Mouse (Mus musculus): ENCODE data around the gene Zfp219. TPM values are rescaled to one million over a fixed set of nuclear protein-coding genes. Genes with fewer than 3 reads are reported as not detected.

The Zfp219 gene
- polyA plus RNA-seq, 1 experiment from 2014 or later = 43.3 TPM

GRCm38 (mm10) chr14:52016625-52017405 lies 3.7 kb downstream of the Zfp219 start:
- Histone ChIP-seq H3K4me3 (no peak overlapping the region), H3K4me1 (peaks cover 56% of the 10 kb centered on the region), H3K9ac (replicated peaks) (no peak overlapping the region), H3K4me2 (replicated peaks) (no peak overlapping the region), H3K27me3 (no peaks in the 10 kb centered on the region), H3K36me3 (no peaks in the 10 kb centered on the region), H3K27ac (replicated peaks) (no peak overlapping the region), H3K9me3 (no peaks in the 10 kb centered on the region)
- WGBS = 69% methylated on average over 13 of the region's 13 CpGs
- ATAC-seq (replicated peaks) = no peak

DNA sequence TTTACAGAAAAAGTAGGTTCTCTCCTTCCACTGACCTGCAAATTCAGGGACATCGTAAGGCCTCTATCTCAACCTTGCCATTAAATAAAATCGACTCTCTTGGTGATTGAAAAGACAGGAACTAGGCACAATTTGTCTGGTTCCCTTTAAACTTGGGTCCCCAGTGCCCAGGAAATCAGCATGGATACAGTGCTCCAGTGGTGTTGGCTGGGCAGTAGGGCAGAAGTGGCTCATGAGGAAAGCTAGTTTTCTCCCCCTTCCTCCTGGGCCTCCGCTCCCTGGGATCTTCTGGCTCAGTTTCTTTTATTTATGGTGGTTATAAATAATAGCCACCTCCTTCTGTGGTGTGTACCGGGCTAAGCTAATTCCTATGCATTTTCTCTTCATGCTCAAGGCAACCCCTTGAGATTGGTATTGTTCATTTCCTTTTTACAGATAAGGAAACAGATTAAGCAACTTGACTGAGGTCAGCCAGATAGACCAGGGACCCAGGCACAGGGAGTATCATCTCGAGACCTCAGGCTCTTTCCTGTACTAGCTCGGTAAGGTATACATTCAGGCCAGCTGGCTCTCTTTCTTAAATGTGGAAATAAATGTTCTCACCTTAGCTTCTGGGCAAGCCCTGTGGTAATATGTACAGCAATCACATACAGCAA lies 5.0 kb downstream of the Zfp219 start, which contains the start of gene Tmem253:
Gene Tmem253 (plus strand): TSS at position 214 of the 656 bp plus-strand sequence.
- peak within 1 kb of the TSS; percentile 46 for H3K4me2 ChIP-seq (replicated peaks)
- no peaks in the 10 kb centered on the region for H3K36me3 ChIP-seq
- ATAC-seq (replicated peaks) = no peak
- H3K9me3 ChIP-seq = no peaks in the 10 kb centered on the region
- WGBS = 28% methylated on average over 6 of the region's 6 CpGs
- peak within 1 kb of the TSS; percentile 95 for H3K27ac ChIP-seq (replicated peaks)
- H3K9ac ChIP-seq (replicated peaks) = peak within 1 kb of the TSS; percentile 64
- no peaks in the 10 kb centered on the region for H3K27me3 ChIP-seq
- peak within 1 kb of the TSS; percentile 67 for H3K4me3 ChIP-seq
- H3K4me1 ChIP-seq = peaks cover 58% of the 10 kb centered on the region

DNA sequence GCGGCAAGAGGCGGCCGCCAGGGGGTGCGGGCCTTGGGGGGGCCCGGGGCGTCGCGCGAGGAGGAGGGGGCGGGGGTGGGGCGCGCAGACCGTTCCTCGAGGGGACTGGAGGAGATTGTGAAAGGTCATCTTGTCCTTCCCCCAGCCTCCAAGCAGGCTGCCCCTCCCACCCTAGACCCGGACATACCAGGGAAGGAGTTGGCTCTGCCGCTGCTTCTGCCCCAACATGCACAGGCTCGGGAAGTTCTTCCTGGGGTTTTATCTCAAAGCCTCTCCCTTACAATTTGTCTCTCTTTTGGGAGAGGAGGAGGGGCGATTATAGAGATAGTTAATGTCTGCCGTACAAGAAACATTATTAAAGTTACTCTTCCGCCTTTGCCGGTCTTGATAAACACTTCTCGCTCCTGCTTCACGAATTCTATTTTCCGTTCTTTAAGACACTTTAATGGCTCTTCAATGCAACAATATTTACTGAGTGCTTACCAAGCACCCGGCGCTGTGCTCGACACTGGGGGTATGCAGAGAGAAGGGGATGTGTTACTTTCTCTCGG lies 5.7 kb downstream of the Zfp219 start:
- Histone ChIP-seq H3K36me3 (no peaks in the 10 kb centered on the region), H3K9ac (replicated peaks) (peak overlapping the region; percentile 64), H3K4me3 (peak overlapping the region; percentile 67), H3K4me2 (replicated peaks) (peak overlapping the region; percentile 46), H3K27me3 (no peaks in the 10 kb centered on the region), H3K4me1 (peaks cover 64% of the 10 kb centered on the region), H3K9me3 (no peaks in the 10 kb centered on the region), H3K27ac (replicated peaks) (peak overlapping the region; percentile 95)
- 1% methylated on average over 20 of the region's 28 CpGs for WGBS
- no peak for ATAC-seq (replicated peaks)

GRCm38 (mm10) chr14:52014271-52014760 lies 6.2 kb downstream of the Zfp219 start:
- Histone ChIP-seq H3K4me1 (peaks cover 69% of the 10 kb centered on the region), H3K4me3 (peak overlapping the region; percentile 67), H3K27ac (replicated peaks) (peak overlapping the region; percentile 95), H3K27me3 (no peaks in the 10 kb centered on the region), H3K36me3 (no peaks in the 10 kb centered on the region), H3K4me2 (replicated peaks) (peak overlapping the region; percentile 46), H3K9me3 (no peaks in the 10 kb centered on the region), H3K9ac (replicated peaks) (peak overlapping the region; percentile 64)
- ATAC-seq (replicated peaks) = no peak
- WGBS = 4% methylated on average over 17 of the region's 80 CpGs

DNA sequence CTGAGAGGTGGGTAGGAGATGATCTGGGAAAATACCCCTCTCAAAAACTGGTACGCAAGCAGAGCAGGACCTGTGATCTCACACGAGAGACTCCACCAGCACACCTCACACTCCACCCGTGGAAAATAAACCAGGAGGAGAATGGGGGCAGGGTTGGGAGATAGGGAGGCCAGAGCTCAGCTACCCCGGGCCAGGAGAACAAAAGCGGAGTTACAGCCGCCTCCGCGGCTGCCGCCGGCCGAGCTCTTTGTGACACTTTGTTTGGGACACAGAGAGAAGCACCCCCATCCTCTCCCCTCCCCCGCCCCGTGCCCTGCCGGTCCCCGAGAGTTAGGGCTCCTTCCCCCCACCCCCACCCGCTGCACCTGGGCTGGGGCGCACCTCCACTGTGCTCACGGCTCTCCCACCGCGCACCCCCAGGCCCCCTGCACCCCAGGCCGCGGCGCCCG lies 6.7 kb downstream of the Zfp219 start:
- peak overlapping the region; percentile 67 for H3K4me3 ChIP-seq
- H3K27ac ChIP-seq (replicated peaks) = peak overlapping the region; percentile 95
- under 1% methylated on average over 24 of the region's 24 CpGs for WGBS
- peak overlapping the region; percentile 46 for H3K4me2 ChIP-seq (replicated peaks)
- H3K9me3 ChIP-seq = no peaks in the 10 kb centered on the region
- peak overlapping the region; percentile 64 for H3K9ac ChIP-seq (replicated peaks)
- 0 out of 2 replicates have a peak, but pooled peaks have one; percentile 2 for ATAC-seq (replicated peaks)
- peaks cover 69% of the 10 kb centered on the region for H3K4me1 ChIP-seq
- no peaks in the 10 kb centered on the region for H3K27me3 ChIP-seq
- H3K36me3 ChIP-seq = peaks cover under 1% of the 10 kb centered on the region; the same call in 1 of the 2 replicates

DNA sequence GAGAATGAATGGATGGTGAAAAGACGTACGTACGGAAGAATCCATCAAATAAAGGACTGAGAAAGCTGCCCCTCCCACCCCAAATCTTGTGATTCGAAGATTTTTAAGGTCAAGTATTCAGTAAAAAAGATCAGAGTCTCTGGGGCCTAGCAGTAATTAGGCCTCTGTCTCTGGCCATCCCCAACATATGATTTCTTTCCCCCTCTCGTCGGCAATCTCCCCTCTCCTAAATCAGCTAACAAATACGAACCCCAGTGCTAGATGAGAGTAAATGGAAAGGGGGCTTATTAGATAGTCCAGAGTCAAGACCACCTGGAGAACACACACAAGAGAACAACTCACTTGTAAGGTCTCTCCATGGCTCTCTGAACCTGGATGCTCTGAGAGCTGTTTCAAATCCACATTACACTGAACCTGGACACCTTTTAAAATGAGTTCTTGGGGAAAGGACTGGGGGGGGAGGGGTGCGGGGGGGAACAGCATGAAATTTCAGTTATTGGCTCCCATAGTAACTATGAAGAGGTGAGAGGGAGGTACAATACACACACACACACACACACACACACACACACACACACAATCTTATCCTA lies 7.4 kb downstream of the Zfp219 start:
- Histone ChIP-seq H3K27me3 (no peaks in the 10 kb centered on the region), H3K4me1 (peaks cover 69% of the 10 kb centered on the region), H3K9ac (replicated peaks) (peak overlapping the region; percentile 64), H3K9me3 (no peaks in the 10 kb centered on the region), H3K4me3 (peak overlapping the region; percentile 67), H3K4me2 (replicated peaks) (peak overlapping the region; percentile 46), H3K36me3 (peaks cover 7% of the 10 kb centered on the region; the same call in 1 of the 2 replicates), H3K27ac (replicated peaks) (peak overlapping the region; percentile 95)
- WGBS = 6% methylated on average over 8 of the region's 8 CpGs
- ATAC-seq (replicated peaks) = no peak

- peak overlapping the region; percentile 95 for H3K27ac ChIP-seq (replicated peaks)
- 17% methylated on average over 5 of the region's 5 CpGs for WGBS
- peaks cover 70% of the 10 kb centered on the region for H3K4me1 ChIP-seq
- no peaks in the 10 kb centered on the region for H3K27me3 ChIP-seq
- ATAC-seq (replicated peaks) = no peak
- H3K9me3 ChIP-seq = no peaks in the 10 kb centered on the region
- peak overlapping the region; percentile 46 for H3K4me2 ChIP-seq (replicated peaks)
- peak overlapping the region; percentile 67; the same call in 1 of the 2 replicates for H3K4me3 ChIP-seq
- H3K36me3 ChIP-seq = peaks cover 8% of the 10 kb centered on the region; the same call in 1 of the 2 replicates
- H3K9ac ChIP-seq (replicated peaks) = 0 out of 2 replicates have a peak overlapping the region, but pooled peaks have one; percentile 64
These were observed 8.0 kb downstream of the Zfp219 start for GRCm38 (mm10) chr14:52012553-52012952.

DNA sequence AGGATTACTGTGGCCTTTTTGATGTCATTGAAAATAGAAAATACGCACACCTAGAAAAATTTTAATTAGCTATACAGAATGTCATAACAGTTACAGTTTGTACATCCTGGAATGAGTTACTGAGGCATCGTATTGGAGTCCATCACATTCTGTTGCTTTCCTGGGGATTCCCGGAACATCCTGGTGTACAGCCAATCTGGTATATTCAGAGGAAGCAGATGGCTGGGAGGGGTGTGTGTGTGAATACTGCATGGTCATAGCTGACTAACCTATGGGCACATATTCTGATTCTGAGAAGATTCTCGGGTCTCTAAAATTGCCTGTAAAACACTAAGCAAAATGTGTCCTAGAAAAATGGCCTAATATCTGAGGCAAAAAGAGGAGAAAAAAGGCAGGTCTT lies 8.4 kb downstream of the Zfp219 start:
- no peaks in the 10 kb centered on the region for H3K9me3 ChIP-seq
- 0 out of 2 replicates have a peak overlapping the region, but pooled peaks have one; percentile 5 for H3K9ac ChIP-seq (replicated peaks)
- H3K36me3 ChIP-seq = peaks cover 12% of the 10 kb centered on the region; the same call in 1 of the 2 replicates
- peak overlapping the region; percentile 46 for H3K4me2 ChIP-seq (replicated peaks)
- peak overlapping the region; percentile 95 for H3K27ac ChIP-seq (replicated peaks)
- no peak overlapping the region for H3K4me3 ChIP-seq
- no peaks in the 10 kb centered on the region for H3K27me3 ChIP-seq
- no peak for ATAC-seq (replicated peaks)
- H3K4me1 ChIP-seq = peaks cover 73% of the 10 kb centered on the region
- 42% methylated on average over 4 of the region's 4 CpGs for WGBS

GRCm38 (mm10) chr14:52011683-52012082 lies 8.8 kb downstream of the Zfp219 start:
- Histone ChIP-seq H3K9me3 (no peaks in the 10 kb centered on the region), H3K36me3 (peaks cover 16% of the 10 kb centered on the region), H3K4me2 (replicated peaks) (no peak overlapping the region), H3K9ac (replicated peaks) (no peak overlapping the region), H3K27me3 (no peaks in the 10 kb centered on the region), H3K4me3 (no peak overlapping the region), H3K4me1 (peaks cover 73% of the 10 kb centered on the region), H3K27ac (replicated peaks) (peak overlapping the region; percentile 95)
- 29% methylated on average over 1 of the region's 1 CpGs for whole genome bisulfite sequencing
- ATAC-seq (replicated peaks) = no peak

- peak overlapping the region; percentile 46 for H3K9ac ChIP-seq (replicated peaks)
- no peaks in the 10 kb centered on the region for H3K27me3 ChIP-seq
- H3K4me1 ChIP-seq = peaks cover 66% of the 10 kb centered on the region
- ATAC-seq (replicated peaks) = peak; percentile 74
- peaks cover 26% of the 10 kb centered on the region for H3K36me3 ChIP-seq
- H3K4me3 ChIP-seq = peak overlapping the region; percentile 34
- WGBS = 1% methylated on average over 9 of the region's 9 CpGs
- no peaks in the 10 kb centered on the region for H3K9me3 ChIP-seq
- H3K4me2 ChIP-seq (replicated peaks) = peak overlapping the region; percentile 51
- H3K27ac ChIP-seq (replicated peaks) = peak overlapping the region; percentile 95
These were observed 10.0 kb downstream of the Zfp219 start for GRCm38 (mm10) chr14:52010446-52011111.

GRCm38 (mm10) chr14:52009841-52010240 lies 10.7 kb downstream of the Zfp219 start:
- Histone ChIP-seq H3K27me3 (no peaks in the 10 kb centered on the region), H3K4me1 (peaks cover 66% of the 10 kb centered on the region), H3K4me3 (peak overlapping the region; percentile 34), H3K4me2 (replicated peaks) (peak overlapping the region; percentile 51), H3K27ac (replicated peaks) (peak overlapping the region; percentile 95), H3K9me3 (no peaks in the 10 kb centered on the region), H3K36me3 (peaks cover 31% of the 10 kb centered on the region), H3K9ac (replicated peaks) (peak overlapping the region; percentile 46; the same call in 1 of the 2 replicates)
- 17% methylated on average over 6 of the region's 6 CpGs for WGBS
- ATAC-seq (replicated peaks) = no peak
